Mouse (Mus musculus): ENCODE results near the gene Cntn1. TPM values are rescaled to one million over a fixed set of nuclear protein-coding genes. Genes with fewer than 3 reads are reported as not detected.

The Cntn1 gene
- polyA plus RNA-seq, 1 experiment from 2014 or later, result 0.46 TPM

GRCm38 (mm10) chr15:92060986-92061385 is 10.0 kb downstream of the Cntn1 start:
- Histone ChIP-seq H3K4me2 (no peak overlapping the region), H3K27me3 (replicated peaks) (no peaks in the 10 kb centered on the region), H3K4me1 (replicated peaks) (no peaks in the 10 kb centered on the region), H3K4me3 (no peak overlapping the region), H3K9ac (no peak overlapping the region), H3K27ac (ENCODE audit: poor library complexity, severe bottlenecking) (no peak overlapping the region), H3K9me3 (replicated peaks) (no peaks in the 10 kb centered on the region), H3K36me3 (no peaks in the 10 kb centered on the region)
- no peak for ATAC-seq (ENCODE audit: insufficient number of reproducible peaks, low FRiP score)
- WGBS, result 75% methylated on average over 3 of the region's 3 CpGs

- no peak for ATAC-seq (ENCODE audit: insufficient number of reproducible peaks, low FRiP score)
- no peaks in the 10 kb centered on the region for H3K27me3 ChIP-seq (replicated peaks)
- no peaks in the 10 kb centered on the region for H3K4me1 ChIP-seq (replicated peaks)
- no peak overlapping the region for H3K4me3 ChIP-seq
- no peaks in the 10 kb centered on the region for H3K9me3 ChIP-seq (replicated peaks)
- H3K4me2 ChIP-seq, result no peak overlapping the region
- WGBS, result 78% methylated on average over 3 of the region's 3 CpGs
- no peaks in the 10 kb centered on the region for H3K36me3 ChIP-seq
- no peak overlapping the region for H3K27ac ChIP-seq (ENCODE audit: poor library complexity, severe bottlenecking)
- H3K9ac ChIP-seq, result no peak overlapping the region
Observed at GRCm38 (mm10) chr15:92079416-92079815, 28.5 kb downstream of the Cntn1 start.

- Histone ChIP-seq H3K9me3 (replicated peaks) (no peaks in the 10 kb centered on the region), H3K9ac (no peak overlapping the region), H3K4me3 (no peak overlapping the region), H3K27ac (ENCODE audit: poor library complexity, severe bottlenecking) (no peak overlapping the region), H3K4me1 (replicated peaks) (no peaks in the 10 kb centered on the region), H3K4me2 (no peak overlapping the region), H3K27me3 (replicated peaks) (no peaks in the 10 kb centered on the region), H3K36me3 (no peaks in the 10 kb centered on the region)
- no peak for ATAC-seq (ENCODE audit: insufficient number of reproducible peaks, low FRiP score)
- 82% methylated on average over 1 of the region's 1 CpGs for WGBS
Observed at GRCm38 (mm10) chr15:92085876-92086275, 34.9 kb downstream of the Cntn1 start.

- Histone ChIP-seq H3K9me3 (replicated peaks) (no peaks in the 10 kb centered on the region), H3K4me2 (no peak overlapping the region), H3K4me3 (no peak overlapping the region), H3K36me3 (no peaks in the 10 kb centered on the region), H3K9ac (no peak overlapping the region), H3K4me1 (replicated peaks) (no peaks in the 10 kb centered on the region), H3K27ac (ENCODE audit: poor library complexity, severe bottlenecking) (no peak overlapping the region), H3K27me3 (replicated peaks) (no peaks in the 10 kb centered on the region)
- ATAC-seq (ENCODE audit: insufficient number of reproducible peaks, low FRiP score), result no peak
- 69% methylated on average over 6 of the region's 6 CpGs for WGBS
Observed at GRCm38 (mm10) chr15:92087691-92088286, 36.8 kb downstream of the Cntn1 start.

GRCm38 (mm10) chr15:92090787-92091186 is 39.8 kb downstream of the Cntn1 start:
- no peak overlapping the region for H3K27ac ChIP-seq (ENCODE audit: poor library complexity, severe bottlenecking)
- no peaks in the 10 kb centered on the region for H3K36me3 ChIP-seq
- WGBS, result 83% methylated on average over 6 of the region's 6 CpGs
- no peak for ATAC-seq (ENCODE audit: insufficient number of reproducible peaks, low FRiP score)
- no peak overlapping the region for H3K9ac ChIP-seq
- H3K4me1 ChIP-seq (replicated peaks), result no peaks in the 10 kb centered on the region
- no peak overlapping the region for H3K4me3 ChIP-seq
- no peaks in the 10 kb centered on the region for H3K27me3 ChIP-seq (replicated peaks)
- no peaks in the 10 kb centered on the region for H3K9me3 ChIP-seq (replicated peaks)
- H3K4me2 ChIP-seq, result no peak overlapping the region

- no peak for ATAC-seq (ENCODE audit: insufficient number of reproducible peaks, low FRiP score)
- H3K27me3 ChIP-seq (replicated peaks), result no peaks in the 10 kb centered on the region
Observed at GRCm38 (mm10) chr15:92092041-92092440, 41.1 kb downstream of the Cntn1 start.

GRCm38 (mm10) chr15:92099410-92100174 is 48.6 kb downstream of the Cntn1 start:
- H3K27me3 ChIP-seq (replicated peaks), result no peaks in the 10 kb centered on the region
- H3K4me1 ChIP-seq (replicated peaks), result no peaks in the 10 kb centered on the region
- H3K9me3 ChIP-seq (replicated peaks), result no peaks in the 10 kb centered on the region
- H3K4me3 ChIP-seq, result no peak overlapping the region
- ATAC-seq (ENCODE audit: insufficient number of reproducible peaks, low FRiP score), result no peak
- no peak overlapping the region for H3K9ac ChIP-seq
- WGBS, result 66% methylated on average over 5 of the region's 5 CpGs
- H3K27ac ChIP-seq (ENCODE audit: poor library complexity, severe bottlenecking), result no peak overlapping the region
- H3K36me3 ChIP-seq, result no peaks in the 10 kb centered on the region
- no peak overlapping the region for H3K4me2 ChIP-seq

More at GRCm38 (mm10) chr15:92092041-92092440, 41.1 kb downstream of the Cntn1 start:
- Histone ChIP-seq H3K4me2 (no peak overlapping the region), H3K9me3 (replicated peaks) (no peaks in the 10 kb centered on the region), H3K4me3 (no peak overlapping the region), H3K9ac (no peak overlapping the region), H3K4me1 (replicated peaks) (no peaks in the 10 kb centered on the region), H3K27ac (ENCODE audit: poor library complexity, severe bottlenecking) (no peak overlapping the region), H3K36me3 (no peaks in the 10 kb centered on the region)
- 75% methylated on average over 3 of the region's 3 CpGs for WGBS

- Histone ChIP-seq H3K4me3 (no peak overlapping the region), H3K27me3 (replicated peaks) (no peaks in the 10 kb centered on the region), H3K9ac (no peak overlapping the region), H3K9me3 (replicated peaks) (no peaks in the 10 kb centered on the region), H3K36me3 (no peaks in the 10 kb centered on the region), H3K27ac (ENCODE audit: poor library complexity, severe bottlenecking) (no peak overlapping the region), H3K4me1 (replicated peaks) (no peaks in the 10 kb centered on the region), H3K4me2 (no peak overlapping the region)
- ATAC-seq (ENCODE audit: insufficient number of reproducible peaks, low FRiP score), result no peak
- 75% methylated on average over 9 of the region's 9 CpGs for WGBS
Observed at GRCm38 (mm10) chr15:92101956-92102355, 51.0 kb downstream of the Cntn1 start.

- Histone ChIP-seq H3K4me1 (replicated peaks) (no peaks in the 10 kb centered on the region), H3K9me3 (replicated peaks) (0 out of 2 replicates have a peak, but pooled peaks cover 2% of the 10 kb centered on the region), H3K36me3 (no peaks in the 10 kb centered on the region), H3K4me2 (no peak overlapping the region), H3K9ac (no peak overlapping the region), H3K27me3 (replicated peaks) (no peaks in the 10 kb centered on the region), H3K4me3 (no peak overlapping the region), H3K27ac (ENCODE audit: poor library complexity, severe bottlenecking) (no peak overlapping the region)
- no peak for ATAC-seq (ENCODE audit: insufficient number of reproducible peaks, low FRiP score)
Observed at GRCm38 (mm10) chr15:92112455-92112854, 61.5 kb downstream of the Cntn1 start.

- no peaks in the 10 kb centered on the region for H3K27me3 ChIP-seq (replicated peaks)
- H3K27ac ChIP-seq (ENCODE audit: poor library complexity, severe bottlenecking), result no peak overlapping the region
- H3K9me3 ChIP-seq (replicated peaks), result no peaks in the 10 kb centered on the region
- H3K4me2 ChIP-seq, result no peak overlapping the region
- H3K4me3 ChIP-seq, result no peak overlapping the region
- ATAC-seq (ENCODE audit: insufficient number of reproducible peaks, low FRiP score), result no peak
- no peaks in the 10 kb centered on the region for H3K4me1 ChIP-seq (replicated peaks)
- no peak overlapping the region for H3K9ac ChIP-seq
- 79% methylated on average over 3 of the region's 3 CpGs for WGBS
- no peaks in the 10 kb centered on the region for H3K36me3 ChIP-seq
Observed at GRCm38 (mm10) chr15:92132936-92133335, 82.0 kb downstream of the Cntn1 start.

- ATAC-seq (ENCODE audit: insufficient number of reproducible peaks, low FRiP score), result no peak
Observed at GRCm38 (mm10) chr15:92134254-92134653, 83.3 kb downstream of the Cntn1 start.

More at GRCm38 (mm10) chr15:92134254-92134653, 83.3 kb downstream of the Cntn1 start:
- Histone ChIP-seq H3K4me1 (replicated peaks) (no peaks in the 10 kb centered on the region), H3K27ac (ENCODE audit: poor library complexity, severe bottlenecking) (no peak overlapping the region), H3K4me2 (no peak overlapping the region), H3K9ac (no peak overlapping the region), H3K27me3 (replicated peaks) (no peaks in the 10 kb centered on the region), H3K9me3 (replicated peaks) (no peaks in the 10 kb centered on the region), H3K36me3 (no peaks in the 10 kb centered on the region), H3K4me3 (no peak overlapping the region)
- WGBS, result 65% methylated on average over 9 of the region's 9 CpGs

Measured in heart, embryonic 12.5 days (tissue).